Mouse (Mus musculus): ENCODE measurements around the gene Pde4c. TPM values are rescaled to one million over a fixed set of nuclear protein-coding genes. Genes with fewer than 3 reads are reported as not detected.

Pde4c gene
- polyA plus RNA-seq, 1 experiment from 2014 or later = 0.38 TPM

- Histone ChIP-seq H3K36me3 (ENCODE audit: control insufficient read depth, insufficient read depth) (peaks cover 15% of the 10 kb centered on the region), H3K4me2 (ENCODE audit: low read depth, low read length) (no peak overlapping the region), H3K4me3 (ENCODE audit: low read length) (no peak overlapping the region), H3K27me3 (ENCODE audit: control insufficient read depth, insufficient read depth, low read length) (no peaks in the 10 kb centered on the region), H3K27ac (ENCODE audit: low read length) (no peak overlapping the region), H3K4me1 (ENCODE audit: control insufficient read depth, insufficient read depth, low read length) (peaks cover 37% of the 10 kb centered on the region), H3K9ac (ENCODE audit: low read length) (no peak overlapping the region), H3K9me3 (replicated peaks; ENCODE audit: control insufficient read depth, low read length) (no peaks in the 10 kb centered on the region)
- ATAC-seq (replicated peaks; ENCODE audit: extremely low read depth, insufficient read depth, low FRiP score) = no peak
- WGBS = 88% methylated on average over 7 of the region's 7 CpGs
Observed at GRCm38 (mm10) chr8:70758308-70758615, 34.7 kb downstream of the Pde4c start.

DNA sequence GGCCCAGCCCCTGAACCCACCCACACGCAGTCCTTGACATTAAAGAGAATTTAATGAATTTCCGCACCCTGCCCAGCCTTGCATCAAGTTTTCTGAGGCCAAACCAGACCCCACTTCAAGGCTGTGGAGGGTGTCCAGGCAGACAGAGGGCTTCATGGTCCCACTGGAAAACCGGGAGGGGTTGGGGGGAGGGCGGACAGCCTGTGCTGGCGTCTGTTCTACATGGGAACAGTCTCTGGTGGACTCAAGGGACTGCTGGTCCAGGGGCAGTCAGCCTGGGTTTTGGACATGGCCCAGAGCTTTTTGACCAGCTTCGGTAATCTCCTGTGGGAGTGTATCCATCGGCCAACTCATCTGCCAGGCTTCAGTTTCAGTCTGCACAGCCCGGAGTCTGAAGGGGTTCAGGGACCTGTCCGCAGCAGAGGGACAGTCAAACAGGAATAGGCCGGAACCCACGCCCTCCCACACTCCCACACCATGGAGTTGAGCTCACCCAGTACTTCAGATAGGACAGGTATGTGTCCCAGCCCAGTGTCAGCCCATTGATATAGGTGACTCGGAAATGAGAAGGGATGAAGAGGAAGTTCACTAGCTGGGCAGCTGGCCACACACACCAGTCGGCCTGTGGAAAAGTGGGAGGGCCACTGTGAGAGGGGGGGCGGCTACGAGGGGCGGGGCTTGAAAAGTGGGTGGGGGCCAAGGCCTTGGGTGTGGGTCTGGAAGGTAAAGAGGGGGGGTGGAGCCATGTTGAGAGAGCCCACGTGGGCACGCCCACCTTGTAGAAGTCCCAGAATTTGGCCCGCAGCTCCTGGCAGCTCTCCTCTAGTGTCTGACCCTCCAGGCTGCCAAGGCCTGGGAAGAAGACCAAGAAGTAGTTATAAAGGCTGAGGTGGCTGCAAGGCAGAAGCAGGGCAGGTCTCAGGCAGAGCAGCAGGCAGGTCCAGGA lies 35.4 kb downstream of the Pde4c start:
- Histone ChIP-seq H3K36me3 (ENCODE audit: control insufficient read depth, insufficient read depth) (peaks cover 15% of the 10 kb centered on the region), H3K9me3 (replicated peaks; ENCODE audit: control insufficient read depth, low read length) (no peaks in the 10 kb centered on the region), H3K4me1 (ENCODE audit: control insufficient read depth, insufficient read depth, low read length) (peaks cover 31% of the 10 kb centered on the region), H3K4me3 (ENCODE audit: low read length) (no peak overlapping the region), H3K27me3 (ENCODE audit: control insufficient read depth, insufficient read depth, low read length) (no peaks in the 10 kb centered on the region), H3K4me2 (ENCODE audit: low read depth, low read length) (no peak overlapping the region), H3K9ac (ENCODE audit: low read length) (no peak overlapping the region), H3K27ac (ENCODE audit: low read length) (peak overlapping the region; percentile 43; the same call in 1 of the 2 replicates)
- ATAC-seq (replicated peaks; ENCODE audit: extremely low read depth, insufficient read depth, low FRiP score) = no peak
- WGBS = 65% methylated on average over 19 of the region's 19 CpGs

DNA sequence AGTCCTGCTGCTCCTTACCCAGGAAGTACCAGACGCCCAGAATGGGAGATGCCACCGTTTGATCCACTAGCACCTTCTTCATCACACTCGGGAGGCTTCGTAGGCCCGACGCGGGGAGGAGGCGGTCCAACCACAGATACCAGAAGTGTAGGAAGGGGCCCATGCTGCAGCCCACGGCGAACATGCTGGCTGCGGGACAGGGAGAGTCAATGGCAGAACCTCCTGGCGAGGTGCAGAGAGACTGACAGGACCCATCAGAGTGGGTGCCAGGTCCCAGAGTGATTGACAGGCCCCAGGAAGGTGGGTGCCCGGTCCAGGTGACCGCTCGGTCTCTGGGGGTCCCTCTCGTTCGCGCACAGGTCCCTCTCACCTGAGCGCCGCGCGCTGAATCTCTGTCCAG lies 36.8 kb downstream of the Pde4c start:
- Histone ChIP-seq H3K27me3 (ENCODE audit: control insufficient read depth, insufficient read depth, low read length) (no peaks in the 10 kb centered on the region), H3K36me3 (ENCODE audit: control insufficient read depth, insufficient read depth) (peaks cover 15% of the 10 kb centered on the region), H3K9me3 (replicated peaks; ENCODE audit: control insufficient read depth, low read length) (no peaks in the 10 kb centered on the region), H3K4me2 (ENCODE audit: low read depth, low read length) (peak overlapping the region; percentile 84), H3K27ac (ENCODE audit: low read length) (peak overlapping the region; percentile 70), H3K9ac (ENCODE audit: low read length) (peak overlapping the region; percentile 79), H3K4me3 (ENCODE audit: low read length) (peak overlapping the region; percentile 64), H3K4me1 (ENCODE audit: control insufficient read depth, insufficient read depth, low read length) (peaks cover 24% of the 10 kb centered on the region)
- under 1% methylated on average over 22 of the region's 22 CpGs for WGBS
- peak; percentile 3; the same call in 1 of the 2 replicates for ATAC-seq (replicated peaks; ENCODE audit: extremely low read depth, insufficient read depth, low FRiP score)

- Histone ChIP-seq H3K36me3 (ENCODE audit: control insufficient read depth, insufficient read depth) (peaks cover 15% of the 10 kb centered on the region), H3K4me3 (ENCODE audit: low read length) (peak within 1 kb of the TSS; percentile 64), H3K27ac (ENCODE audit: low read length) (peak within 1 kb of the TSS; percentile 87), H3K27me3 (ENCODE audit: control insufficient read depth, insufficient read depth, low read length) (no peaks in the 10 kb centered on the region), H3K9me3 (replicated peaks; ENCODE audit: control insufficient read depth, low read length) (no peaks in the 10 kb centered on the region), H3K4me2 (ENCODE audit: low read depth, low read length) (peak within 1 kb of the TSS; percentile 84), H3K9ac (ENCODE audit: low read length) (peak within 1 kb of the TSS; percentile 79), H3K4me1 (ENCODE audit: control insufficient read depth, insufficient read depth, low read length) (peaks cover 25% of the 10 kb centered on the region)
- under 1% methylated on average over 55 of the region's 55 CpGs for WGBS
- peak; percentile 95 for ATAC-seq (replicated peaks; ENCODE audit: extremely low read depth, insufficient read depth, low FRiP score)
Observed at GRCm38 (mm10) chr8:70760775-70761406, 37.4 kb downstream of the Pde4c start, which contains the start of gene Mpv17l2. Mpv17l2 (minus strand) TSS chr8:70760946.

DNA sequence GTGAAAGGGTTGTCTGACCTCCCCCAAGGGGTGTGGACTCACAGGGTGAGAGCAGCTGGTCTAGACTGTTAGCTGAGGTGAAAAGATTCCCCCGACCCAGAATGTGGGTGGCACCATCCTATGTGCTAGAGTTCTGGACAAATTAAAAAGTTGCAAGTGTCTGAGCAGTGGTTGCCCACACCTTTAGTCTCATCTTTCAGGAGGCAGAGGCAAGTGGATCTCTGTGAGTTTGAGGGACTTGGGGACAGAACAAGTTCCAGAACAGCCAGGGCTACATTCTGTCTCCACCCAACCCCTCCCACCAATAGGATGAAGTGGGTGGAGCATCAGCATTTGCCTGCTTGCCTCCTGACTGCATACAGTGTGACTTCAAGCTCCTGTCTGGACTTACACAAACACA lies 38.6 kb downstream of the Pde4c start:
- Histone ChIP-seq H3K4me3 (ENCODE audit: low read length) (no peak overlapping the region), H3K9me3 (replicated peaks; ENCODE audit: control insufficient read depth, low read length) (no peaks in the 10 kb centered on the region), H3K36me3 (ENCODE audit: control insufficient read depth, insufficient read depth) (peaks cover 9% of the 10 kb centered on the region), H3K27ac (ENCODE audit: low read length) (no peak overlapping the region), H3K9ac (ENCODE audit: low read length) (no peak overlapping the region), H3K27me3 (ENCODE audit: control insufficient read depth, insufficient read depth, low read length) (no peaks in the 10 kb centered on the region), H3K4me1 (ENCODE audit: control insufficient read depth, insufficient read depth, low read length) (peaks cover 37% of the 10 kb centered on the region), H3K4me2 (ENCODE audit: low read depth, low read length) (no peak overlapping the region)
- 67% methylated on average over 1 of the region's 1 CpGs for whole genome bisulfite sequencing
- no peak for ATAC-seq (replicated peaks; ENCODE audit: extremely low read depth, insufficient read depth, low FRiP score)

DNA sequence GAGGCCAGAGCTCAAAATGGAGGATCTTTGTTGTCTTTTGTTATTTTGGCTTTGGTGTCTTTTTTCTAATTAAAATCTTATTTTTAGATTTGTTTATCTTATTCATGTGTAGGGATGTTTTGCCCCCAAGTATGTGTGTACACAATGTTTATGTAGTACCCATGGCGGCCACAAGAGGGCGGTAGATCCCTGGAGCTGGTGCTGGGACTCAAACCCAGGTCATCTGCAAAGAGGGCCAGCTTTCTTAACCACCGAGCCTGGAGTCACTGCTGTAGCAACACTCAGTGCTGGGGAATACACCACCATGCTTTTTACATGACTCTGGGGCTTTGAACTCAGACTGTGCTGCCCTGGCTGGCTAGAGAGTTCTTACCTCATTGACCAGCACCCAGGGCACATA lies 39.8 kb downstream of the Pde4c start:
- no peak overlapping the region for H3K4me2 ChIP-seq (ENCODE audit: low read depth, low read length)
- 7% methylated on average over 3 of the region's 3 CpGs for WGBS
- H3K27me3 ChIP-seq (ENCODE audit: control insufficient read depth, insufficient read depth, low read length) = no peaks in the 10 kb centered on the region
- no peak overlapping the region for H3K4me3 ChIP-seq (ENCODE audit: low read length)
- H3K9me3 ChIP-seq (replicated peaks; ENCODE audit: control insufficient read depth, low read length) = no peaks in the 10 kb centered on the region
- peaks cover 38% of the 10 kb centered on the region for H3K4me1 ChIP-seq (ENCODE audit: control insufficient read depth, insufficient read depth, low read length)
- ATAC-seq (replicated peaks; ENCODE audit: extremely low read depth, insufficient read depth, low FRiP score) = no peak
- H3K27ac ChIP-seq (ENCODE audit: low read length) = no peak overlapping the region
- H3K36me3 ChIP-seq (ENCODE audit: control insufficient read depth, insufficient read depth) = peaks cover 5% of the 10 kb centered on the region; the same call in 1 of the 2 replicates
- no peak overlapping the region for H3K9ac ChIP-seq (ENCODE audit: low read length)

DNA sequence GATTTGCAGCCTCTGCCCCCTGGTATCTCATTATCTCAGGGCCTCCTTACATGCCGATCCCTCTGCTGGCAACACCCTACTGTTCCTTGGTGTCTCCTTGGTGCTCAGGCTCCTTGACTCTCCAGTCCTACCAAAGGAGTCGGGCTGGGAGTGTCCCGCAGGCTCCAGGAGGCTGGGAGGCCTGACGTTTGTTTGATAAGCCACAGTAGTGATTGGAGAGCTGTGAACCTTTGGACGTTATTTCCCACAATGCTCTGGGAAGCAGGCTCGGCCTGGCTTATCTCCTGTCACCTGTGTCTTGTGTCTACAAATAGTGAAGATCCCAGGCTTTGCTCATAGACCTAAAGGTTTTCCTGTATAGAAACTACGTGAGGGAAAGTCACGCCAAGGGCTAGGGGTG lies 40.5 kb downstream of the Pde4c start:
- Histone ChIP-seq H3K27me3 (ENCODE audit: control insufficient read depth, insufficient read depth, low read length) (no peaks in the 10 kb centered on the region), H3K9me3 (replicated peaks; ENCODE audit: control insufficient read depth, low read length) (no peaks in the 10 kb centered on the region), H3K4me3 (ENCODE audit: low read length) (no peak overlapping the region), H3K9ac (ENCODE audit: low read length) (no peak overlapping the region), H3K36me3 (ENCODE audit: control insufficient read depth, insufficient read depth) (peaks cover 11% of the 10 kb centered on the region; the same call in 1 of the 2 replicates), H3K4me2 (ENCODE audit: low read depth, low read length) (no peak overlapping the region), H3K4me1 (ENCODE audit: control insufficient read depth, insufficient read depth, low read length) (peaks cover 34% of the 10 kb centered on the region), H3K27ac (ENCODE audit: low read length) (no peak overlapping the region)
- ATAC-seq (replicated peaks; ENCODE audit: extremely low read depth, insufficient read depth, low FRiP score) = no peak
- 60% methylated on average over 8 of the region's 8 CpGs for WGBS

GRCm38 (mm10) chr8:70764676-70765075 lies 41.2 kb downstream of the Pde4c start:
- H3K9ac ChIP-seq (ENCODE audit: low read length) = no peak overlapping the region
- H3K4me3 ChIP-seq (ENCODE audit: low read length) = no peak overlapping the region
- no peaks in the 10 kb centered on the region for H3K27me3 ChIP-seq (ENCODE audit: control insufficient read depth, insufficient read depth, low read length)
- 92% methylated on average over 13 of the region's 13 CpGs for WGBS
- peaks cover 11% of the 10 kb centered on the region; the same call in 1 of the 2 replicates for H3K36me3 ChIP-seq (ENCODE audit: control insufficient read depth, insufficient read depth)
- H3K9me3 ChIP-seq (replicated peaks; ENCODE audit: control insufficient read depth, low read length) = no peaks in the 10 kb centered on the region
- no peak for ATAC-seq (replicated peaks; ENCODE audit: extremely low read depth, insufficient read depth, low FRiP score)
- no peak overlapping the region for H3K27ac ChIP-seq (ENCODE audit: low read length)
- peaks cover 28% of the 10 kb centered on the region for H3K4me1 ChIP-seq (ENCODE audit: control insufficient read depth, insufficient read depth, low read length)
- H3K4me2 ChIP-seq (ENCODE audit: low read depth, low read length) = no peak overlapping the region

DNA sequence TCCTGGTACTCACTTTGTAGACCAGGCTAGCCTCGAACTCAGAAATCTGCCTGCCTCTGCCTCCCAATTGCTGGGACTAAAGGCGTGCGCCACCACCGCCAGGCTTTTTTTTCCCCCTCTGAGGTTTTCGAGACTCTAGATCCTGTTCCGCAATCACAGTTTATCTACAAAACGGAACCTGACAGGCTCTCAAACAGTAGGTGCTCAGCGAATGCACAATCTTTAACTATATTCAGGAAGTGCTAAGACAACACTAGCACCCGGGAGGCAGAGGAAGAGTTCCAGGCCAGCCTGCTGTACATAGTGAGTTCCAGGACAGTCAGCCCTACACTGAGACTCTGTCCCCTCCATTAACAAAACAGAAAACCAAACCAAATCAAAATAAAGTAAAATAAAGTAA lies 41.8 kb downstream of the Pde4c start:
- H3K4me3 ChIP-seq (ENCODE audit: low read length) = peak overlapping the region; percentile 56
- WGBS = 71% methylated on average over 9 of the region's 9 CpGs
- peaks cover 11% of the 10 kb centered on the region; the same call in 1 of the 2 replicates for H3K36me3 ChIP-seq (ENCODE audit: control insufficient read depth, insufficient read depth)
- no peak overlapping the region for H3K27ac ChIP-seq (ENCODE audit: low read length)
- peak overlapping the region; percentile 86 for H3K4me2 ChIP-seq (ENCODE audit: low read depth, low read length)
- no peaks in the 10 kb centered on the region for H3K27me3 ChIP-seq (ENCODE audit: control insufficient read depth, insufficient read depth, low read length)
- H3K9me3 ChIP-seq (replicated peaks; ENCODE audit: control insufficient read depth, low read length) = no peaks in the 10 kb centered on the region
- peak overlapping the region; percentile 70; the same call in 1 of the 2 replicates for H3K9ac ChIP-seq (ENCODE audit: low read length)
- no peak for ATAC-seq (replicated peaks; ENCODE audit: extremely low read depth, insufficient read depth, low FRiP score)
- H3K4me1 ChIP-seq (ENCODE audit: control insufficient read depth, insufficient read depth, low read length) = peaks cover 21% of the 10 kb centered on the region
